Mouse (Mus musculus) embryonic fibroblast, embryonic 13.5 days (primary cell): ENCODE data around the gene Ctnna3.

Source experiments
- CTCF ChIP-seq: IDR thresholded peaks from 2 replicates; pipeline ENCODE4 v1.5.1; 2011; ENCODE audit warnings: mild to moderate bottlenecking, control low read depth, low read length, moderate library complexity, borderline replicate concordance; ENCODE audit not compliant: insufficient read depth
- POLR2A ChIP-seq: IDR thresholded peaks from 2 replicates; pipeline ENCODE4 v1.6.1; 2011; ENCODE audit warnings: low read depth, mild to moderate bottlenecking, control low read depth, low read length, moderate library complexity

GRCm38 (mm10) chr10:63574100-63574609, 144.3 kb downstream of the Ctnna3 start:
- TF ChIP-seq POLR2A, result no peak
- TF ChIP-seq CTCF, result peak; percentile 22; the same call in 1 of the 2 replicates
